ENCODE assay signal across 8 mouse cellular contexts in genomic region chr2:75964051-75964450, GRCm38 (mm10). TPM values are rescaled to one million over a fixed set of nuclear protein-coding genes. Genes with fewer than 3 reads are reported as not detected.
A peak's percentile ranks its signal among the peaks of the same experiment; 100 is the strongest.
DNase-seq lines count a peak whose midpoint lies in the region; ATAC-seq lines count a peak whose summit lies in the region.

No protein-coding gene starts in this region.

- no peaks in the 10 kb centered on the region for H3K27me3 ChIP-seq in intestine, embryonic 16.5 days (replicated peaks; ENCODE audit: control insufficient read depth, insufficient read depth, low read length)
- H3K27me3 ChIP-seq in stomach, embryonic 14.5 days (ENCODE audit: control insufficient read depth, insufficient read depth, low read length) = no peaks in the 10 kb centered on the region

- peaks cover 22% of the 10 kb centered on the region for H3K4me1 ChIP-seq in intestine, embryonic 16.5 days (ENCODE audit: control insufficient read depth, insufficient read depth, low read length)
- H3K4me1 ChIP-seq in stomach, embryonic 14.5 days (ENCODE audit: control insufficient read depth, insufficient read depth, low read length) = peaks cover 16% of the 10 kb centered on the region

- intact Hi-C loops in left cerebral cortex, postnatal 4 days (cut with DNase I) = loop anchor here (5.0 to 10.0 kb wide), 2 partner anchors 82 to 179 kb away; no protein-coding TSS in a partner anchor

- H3K36me3 ChIP-seq in intestine, embryonic 16.5 days (ENCODE audit: control insufficient read depth, insufficient read depth, low read length) = no peaks in the 10 kb centered on the region
- no peaks in the 10 kb centered on the region for H3K36me3 ChIP-seq in stomach, embryonic 14.5 days (ENCODE audit: control insufficient read depth, insufficient read depth, low read length)

- no peak for ATAC-seq in intestine, embryonic 16.5 days
- no peak for ATAC-seq in stomach, embryonic 14.5 days (ENCODE audit: insufficient number of reproducible peaks, insufficient read depth, low FRiP score, low read depth)

- no peak overlapping the region for H3K9ac ChIP-seq in intestine, embryonic 16.5 days (ENCODE audit: low read depth, low read length)
- no peak overlapping the region for H3K9ac ChIP-seq in stomach, embryonic 14.5 days (replicated peaks; ENCODE audit: low read depth, low read length)

- no peaks in the 10 kb centered on the region for H3K9me3 ChIP-seq in intestine, embryonic 16.5 days (ENCODE audit: control insufficient read depth, low read length)
- no peaks in the 10 kb centered on the region for H3K9me3 ChIP-seq in stomach, embryonic 14.5 days (ENCODE audit: control insufficient read depth, low read depth, low read length)

- H3K4me3 ChIP-seq in intestine, embryonic 16.5 days (ENCODE audit: low read length) = no peak overlapping the region
- no peak overlapping the region for H3K4me3 ChIP-seq in stomach, embryonic 14.5 days (ENCODE audit: low read depth, low read length)

- WGBS in intestine, embryonic 16.5 days = 66% methylated on average over 5 of the region's 5 CpGs
- 62% methylated on average over 5 of the region's 5 CpGs for WGBS in stomach, embryonic 14.5 days

- peak overlapping the region; percentile 45; the same call in 1 of the 2 replicates for H3K4me2 ChIP-seq in intestine, embryonic 16.5 days (ENCODE audit: low read depth, low read length)
- 0 out of 2 replicates have a peak overlapping the region, but pooled peaks have one; percentile 37 for H3K4me2 ChIP-seq in stomach, embryonic 14.5 days (replicated peaks; ENCODE audit: low read depth, low read length)

- peak; percentile 38 for DNase-seq in adrenal gland, adult 2 months
- no peak for DNase-seq in adrenal gland, adult 18-20 months (ENCODE audit: low spot score in 2 of 2)
- peak; percentile 9 for DNase-seq in lung, postnatal 10 days
- no peak for DNase-seq in lung, adult 18-20 months
- no peak for DNase-seq in left cerebral cortex, postnatal 4 days
- no peak for DNase-seq in right cerebral cortex, postnatal 10 days (ENCODE audit: low spot score in 2 of 2)

- H3K27ac ChIP-seq in intestine, embryonic 16.5 days (ENCODE audit: low read length) = no peak overlapping the region
- no peak overlapping the region for H3K27ac ChIP-seq in stomach, embryonic 14.5 days (ENCODE audit: low read length)

RNA-seq across cellular contexts. Expression of gene Ttc30a2, which starts 13.9 kb away (rescaled TPM):
- total RNA-seq in adrenal gland, adult 2 months (2021) = under 1 TPM; 0.23 to 0.62 TPM
- 0.38 and 0.49 TPM in 2 replicates for polyA plus RNA-seq in adrenal gland, adult 2 months (2012; rRNA removed)
- total RNA-seq in adrenal gland, adult 18-20 months (2021) = under 1 TPM in 1 of 2 experiments, not detected in 1; 0.45 TPM
- polyA plus RNA-seq in intestine, embryonic 16.5 days (2015; fragmentation: Nextera tagmentation; extraction: Ambion mirVana) = 0.15 and 0.22 TPM in 2 replicates
- 0.42 and 0.63 TPM in 2 replicates for polyA plus RNA-seq in stomach, embryonic 14.5 days (2014; fragmentation: Nextera tagmentation; extraction: Ambion mirVana)
- under 1 TPM; 0.66 to 0.81 TPM for total RNA-seq in left cerebral cortex, postnatal 4 days (2021)

RNA-seq across cellular contexts. Expression of gene Ttc30a1, which starts 17.7 kb away (rescaled TPM):
- 1 to 10 TPM; 1.8 to 4.1 TPM for total RNA-seq in adrenal gland, adult 2 months (2021)
- 3.1 and 3.4 TPM in 2 replicates for polyA plus RNA-seq in adrenal gland, adult 2 months (2012; rRNA removed)
- 1 to 10 TPM; 2.0 to 2.1 TPM for total RNA-seq in adrenal gland, adult 18-20 months (2021)
- 5.1 and 5.2 TPM in 2 replicates for polyA plus RNA-seq in intestine, embryonic 16.5 days (2015; fragmentation: Nextera tagmentation; extraction: Ambion mirVana)
- polyA plus RNA-seq in stomach, embryonic 14.5 days (2014; fragmentation: Nextera tagmentation; extraction: Ambion mirVana) = 7.8 and 8.2 TPM in 2 replicates
- 1 to 10 TPM; 3.7 to 4.4 TPM for total RNA-seq in left cerebral cortex, postnatal 4 days (2021)

RNA-seq across cellular contexts. Expression of gene Ttc30b, which starts 25.7 kb away (rescaled TPM):
- 10 to 100 TPM; 12.5 to 25.3 TPM for total RNA-seq in adrenal gland, adult 2 months (2021)
- 27.4 and 28.6 TPM in 2 replicates for polyA plus RNA-seq in adrenal gland, adult 2 months (2012; rRNA removed)
- total RNA-seq in adrenal gland, adult 18-20 months (2021) = 10 to 100 TPM; 12.3 to 12.6 TPM
- polyA plus RNA-seq in intestine, embryonic 16.5 days (2015; fragmentation: Nextera tagmentation; extraction: Ambion mirVana) = 8.2 and 8.3 TPM in 2 replicates
- 13.5 and 15.2 TPM in 2 replicates for polyA plus RNA-seq in stomach, embryonic 14.5 days (2014; fragmentation: Nextera tagmentation; extraction: Ambion mirVana)
- total RNA-seq in left cerebral cortex, postnatal 4 days (2021) = 10 to 100 TPM; 13.6 to 14.4 TPM

Comparison
In these comparisons a context has a peak if more than half of its experiments do, and no peak if none do; other contexts are left out.
1. DNase-seq: peak in adrenal gland, adult 2 months (single experiment) and lung, postnatal 10 days (single experiment); none in adrenal gland, adult 18-20 months (0 of 2), lung, adult 18-20 months (0 of 2), left cerebral cortex, postnatal 4 days (single experiment) and right cerebral cortex, postnatal 10 days (0 of 2).